Mouse (Mus musculus): ENCODE data around the gene Hcn4. TPM values are rescaled to one million over a fixed set of nuclear protein-coding genes. Genes with fewer than 3 reads are reported as not detected.

The Hcn4 gene
- polyA plus RNA-seq, 1 experiment: 0.01 TPM

DNA sequence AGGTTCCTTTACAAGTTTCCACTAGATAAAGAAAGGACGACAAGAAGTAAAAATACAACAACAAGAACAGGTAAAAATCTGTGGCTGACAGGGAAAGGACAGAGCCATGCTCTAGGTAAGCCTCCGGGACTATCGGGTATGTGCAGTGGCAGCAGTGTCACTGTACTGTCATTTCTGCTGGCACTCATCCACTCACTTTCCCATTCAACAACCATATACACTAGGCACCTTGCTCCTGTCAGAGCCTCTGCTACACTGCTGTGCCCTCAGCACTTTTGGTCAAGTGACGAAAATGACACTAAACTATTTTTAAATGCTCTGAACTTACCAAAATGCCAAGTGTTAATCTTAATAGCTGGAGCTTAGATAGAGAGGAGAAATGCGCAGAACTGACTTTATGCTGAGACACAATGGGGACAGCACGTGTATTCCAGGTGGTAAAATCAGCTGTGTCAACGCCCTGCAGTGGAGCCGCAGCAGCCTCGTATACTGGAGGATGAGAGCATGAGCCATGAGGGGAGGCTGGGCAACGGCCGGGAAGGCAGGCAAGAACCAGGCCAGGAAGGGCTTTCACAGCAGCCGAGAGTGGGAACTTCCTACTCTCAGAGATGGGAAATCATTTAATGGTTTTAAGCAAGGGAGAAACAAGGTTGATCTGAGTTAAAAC lies 66.7 kb downstream of the Hcn4 start:
- WGBS: 89% methylated on average over 12 of the region's 12 CpGs
- H3K4me1 ChIP-seq (ENCODE audit: control insufficient read depth, insufficient read depth, insufficient read length): no peaks in the 10 kb centered on the region
- no peaks in the 10 kb centered on the region for H3K36me3 ChIP-seq (ENCODE audit: control insufficient read depth, insufficient read depth, low read length)
- H3K27me3 ChIP-seq (ENCODE audit: control insufficient read depth, insufficient read depth, low read length): no peaks in the 10 kb centered on the region
- no peak overlapping the region for H3K4me3 ChIP-seq (ENCODE audit: extremely low read depth, insufficient read depth, insufficient read length)
- no peak for TF ChIP-seq CTCF (IDR thresholded peaks at IDR 0.05; ENCODE audit: extremely low read depth, insufficient read depth, insufficient read length, insufficient replicate concordance)
- TF ChIP-seq POLR2A (IDR thresholded peaks at IDR 0.05; ENCODE audit: low read depth, low read length): no peak
- DNase-seq (ENCODE audit: low read depth in 1 of 2, low spot score in 2 of 2): no peak
- no peak overlapping the region for H3K27ac ChIP-seq (ENCODE audit: insufficient read depth, low read length)

- H3K4me3 ChIP-seq (ENCODE audit: extremely low read depth, insufficient read depth, insufficient read length): no peak overlapping the region
- WGBS: 66% methylated on average over 8 of the region's 8 CpGs
- H3K27ac ChIP-seq (ENCODE audit: insufficient read depth, low read length): no peak overlapping the region
- no peaks in the 10 kb centered on the region for H3K36me3 ChIP-seq (ENCODE audit: control insufficient read depth, insufficient read depth, low read length)
- no peaks in the 10 kb centered on the region for H3K27me3 ChIP-seq (ENCODE audit: control insufficient read depth, insufficient read depth, low read length)
- TF ChIP-seq CTCF (IDR thresholded peaks at IDR 0.05; ENCODE audit: extremely low read depth, insufficient read depth, insufficient read length, insufficient replicate concordance): no peak
- TF ChIP-seq POLR2A (IDR thresholded peaks at IDR 0.05; ENCODE audit: low read depth, low read length): no peak
- no peak for DNase-seq (ENCODE audit: low read depth in 1 of 2, low spot score in 2 of 2)
- no peaks in the 10 kb centered on the region for H3K4me1 ChIP-seq (ENCODE audit: control insufficient read depth, insufficient read depth, insufficient read length)
These were observed 67.7 kb downstream of the Hcn4 start for GRCm38 (mm10) chr9:58890893-58891292.

DNA sequence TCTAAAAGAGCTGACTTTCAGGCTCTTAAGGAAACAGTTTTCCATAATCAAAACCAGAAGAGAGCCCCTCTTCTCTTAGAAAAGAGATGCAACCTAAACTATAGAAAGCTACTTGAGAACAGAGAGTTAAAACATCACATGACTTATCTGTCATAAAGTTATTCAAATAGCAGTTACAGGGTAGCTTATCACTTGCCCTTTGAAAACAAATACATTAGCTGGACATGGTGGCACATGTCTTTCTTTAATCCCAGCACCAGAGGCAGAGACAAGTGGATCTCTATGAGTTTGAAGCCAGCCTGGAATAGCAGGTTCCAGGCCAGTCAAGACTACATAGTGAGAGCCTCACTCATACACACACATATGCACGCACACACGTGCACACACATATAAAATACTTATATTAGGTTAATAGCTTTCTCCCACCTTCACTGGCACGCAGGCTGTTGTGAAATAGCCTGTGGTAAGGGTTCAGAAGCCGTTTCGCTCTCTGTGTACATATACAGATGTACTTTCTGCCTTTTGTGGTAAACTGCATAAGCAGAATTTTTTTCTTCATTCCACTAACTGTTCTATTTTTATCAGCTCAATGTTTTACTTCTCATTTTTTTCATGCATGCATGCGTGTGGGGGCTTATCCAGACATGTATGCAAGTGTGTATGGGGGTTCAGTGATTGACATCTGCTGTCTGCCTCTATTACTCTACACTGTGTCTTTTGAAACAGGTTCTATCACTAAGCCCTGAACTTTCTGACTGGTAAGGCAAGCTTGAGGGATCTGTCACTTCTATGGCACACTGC lies 68.8 kb downstream of the Hcn4 start:
- no peaks in the 10 kb centered on the region for H3K4me1 ChIP-seq (ENCODE audit: control insufficient read depth, insufficient read depth, insufficient read length)
- no peak overlapping the region for H3K27ac ChIP-seq (ENCODE audit: insufficient read depth, low read length)
- H3K27me3 ChIP-seq (ENCODE audit: control insufficient read depth, insufficient read depth, low read length): no peaks in the 10 kb centered on the region
- no peak overlapping the region for H3K4me3 ChIP-seq (ENCODE audit: extremely low read depth, insufficient read depth, insufficient read length)
- no peaks in the 10 kb centered on the region for H3K36me3 ChIP-seq (ENCODE audit: control insufficient read depth, insufficient read depth, low read length)
- TF ChIP-seq CTCF (IDR thresholded peaks at IDR 0.05; ENCODE audit: extremely low read depth, insufficient read depth, insufficient read length, insufficient replicate concordance) (no peak), POLR2A (IDR thresholded peaks at IDR 0.05; ENCODE audit: low read depth, low read length) (no peak)
- 15% methylated on average over 6 of the region's 6 CpGs for WGBS
- no peak for DNase-seq (ENCODE audit: low read depth in 1 of 2, low spot score in 2 of 2)

- peaks cover 2% of the 10 kb centered on the region; the same call in 1 of the 2 replicates for H3K4me1 ChIP-seq (ENCODE audit: control insufficient read depth, insufficient read depth, insufficient read length)
- TF ChIP-seq CTCF (IDR thresholded peaks at IDR 0.05; ENCODE audit: extremely low read depth, insufficient read depth, insufficient read length, insufficient replicate concordance) (no peak), POLR2A (IDR thresholded peaks at IDR 0.05; ENCODE audit: low read depth, low read length) (no peak)
- H3K27me3 ChIP-seq (ENCODE audit: control insufficient read depth, insufficient read depth, low read length): no peaks in the 10 kb centered on the region
- no peak overlapping the region for H3K27ac ChIP-seq (ENCODE audit: insufficient read depth, low read length)
- peak in 1 of 2 experiments; percentile 4 for DNase-seq (ENCODE audit: low read depth in 1 of 2, low spot score in 2 of 2)
- no peak overlapping the region for H3K4me3 ChIP-seq (ENCODE audit: extremely low read depth, insufficient read depth, insufficient read length)
- no peaks in the 10 kb centered on the region for H3K36me3 ChIP-seq (ENCODE audit: control insufficient read depth, insufficient read depth, low read length)
These were observed 76.4 kb downstream of the Hcn4 start for GRCm38 (mm10) chr9:58899602-58900001.

DNA sequence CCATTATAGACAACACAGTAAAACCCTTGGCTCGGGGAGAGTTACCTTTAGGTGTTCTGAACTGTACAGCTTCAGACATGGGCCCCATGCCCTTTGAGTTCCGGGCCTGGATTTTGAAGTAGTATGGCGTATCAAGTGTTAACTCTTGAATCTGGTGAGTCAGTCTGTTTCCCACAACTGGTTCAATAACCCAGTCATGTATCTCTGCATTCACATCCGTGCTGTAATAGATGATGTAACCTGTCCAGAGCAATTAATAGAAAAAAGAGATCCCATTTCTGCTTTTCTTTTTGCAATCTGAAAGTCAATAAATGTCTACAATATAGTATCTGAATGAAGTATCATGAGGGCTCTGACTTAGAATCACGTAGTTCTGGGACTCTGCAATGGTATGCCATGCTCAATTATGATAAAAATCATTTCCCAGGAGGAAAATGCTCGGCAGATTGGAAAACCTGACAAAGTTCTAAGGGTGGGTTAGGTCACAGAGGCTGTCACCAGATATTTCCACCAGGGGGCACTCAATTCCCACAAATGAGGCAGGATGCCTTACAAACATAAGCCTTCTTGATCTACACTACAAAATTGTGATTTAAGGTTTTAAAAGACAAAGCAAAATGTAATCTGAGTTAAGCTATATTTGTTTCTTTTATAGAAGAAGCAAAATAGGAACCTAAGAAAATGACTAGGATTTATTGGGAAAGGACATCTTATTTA lies 79.8 kb downstream of the Hcn4 start:
- Histone ChIP-seq H3K4me3 (ENCODE audit: extremely low read depth, insufficient read depth, insufficient read length) (no peak overlapping the region), H3K36me3 (ENCODE audit: control insufficient read depth, insufficient read depth, low read length) (no peaks in the 10 kb centered on the region), H3K4me1 (ENCODE audit: control insufficient read depth, insufficient read depth, insufficient read length) (peaks cover 2% of the 10 kb centered on the region; the same call in 1 of the 2 replicates), H3K27ac (ENCODE audit: insufficient read depth, low read length) (no peak overlapping the region), H3K27me3 (ENCODE audit: control insufficient read depth, insufficient read depth, low read length) (no peaks in the 10 kb centered on the region)
- peak; percentile 31 to 33 for DNase-seq (ENCODE audit: low read depth in 1 of 2, low spot score in 2 of 2)
- TF ChIP-seq POLR2A (IDR thresholded peaks at IDR 0.05; ENCODE audit: low read depth, low read length) (no peak), CTCF (IDR thresholded peaks at IDR 0.05; ENCODE audit: extremely low read depth, insufficient read depth, insufficient read length, insufficient replicate concordance) (peak; percentile 54; the same call in 1 of the 2 replicates)
- WGBS: 46% methylated on average over 6 of the region's 6 CpGs

Other genes starting within 250 kb of the Hcn4 start
- 208 and 221 TPM in 2 replicates for gene Nptn, start 241.2 kb upstream of the Hcn4 start, polyA plus RNA-seq (2012; rRNA removed)
- 1.8 and 5.0 TPM in 2 replicates for gene Rec114, start 79.4 kb upstream of the Hcn4 start, polyA plus RNA-seq (2012; rRNA removed)
- 2.2 and 2.4 TPM in 2 replicates for gene Neo1, start 213.0 kb downstream of the Hcn4 start, polyA plus RNA-seq (2012; rRNA removed)

Measured in spleen, adult 2 months (tissue).